Mouse (Mus musculus): ENCODE data around the gene Hoxd13.

Hoxd13 gene

GRCm38 (mm10) chr2:74708676-74709075 is 40.6 kb downstream of the Hoxd13 start:
- DNase-seq (ENCODE audit: low spot score): no peak

GRCm38 (mm10) chr2:74709465-74710419 is 41.6 kb downstream of the Hoxd13 start:
- DNase-seq (ENCODE audit: low spot score): no peak

- no peak for DNase-seq (ENCODE audit: low spot score)
Measured at GRCm38 (mm10) chr2:74710929-74711543, 42.9 kb downstream of the Hoxd13 start.

DNA sequence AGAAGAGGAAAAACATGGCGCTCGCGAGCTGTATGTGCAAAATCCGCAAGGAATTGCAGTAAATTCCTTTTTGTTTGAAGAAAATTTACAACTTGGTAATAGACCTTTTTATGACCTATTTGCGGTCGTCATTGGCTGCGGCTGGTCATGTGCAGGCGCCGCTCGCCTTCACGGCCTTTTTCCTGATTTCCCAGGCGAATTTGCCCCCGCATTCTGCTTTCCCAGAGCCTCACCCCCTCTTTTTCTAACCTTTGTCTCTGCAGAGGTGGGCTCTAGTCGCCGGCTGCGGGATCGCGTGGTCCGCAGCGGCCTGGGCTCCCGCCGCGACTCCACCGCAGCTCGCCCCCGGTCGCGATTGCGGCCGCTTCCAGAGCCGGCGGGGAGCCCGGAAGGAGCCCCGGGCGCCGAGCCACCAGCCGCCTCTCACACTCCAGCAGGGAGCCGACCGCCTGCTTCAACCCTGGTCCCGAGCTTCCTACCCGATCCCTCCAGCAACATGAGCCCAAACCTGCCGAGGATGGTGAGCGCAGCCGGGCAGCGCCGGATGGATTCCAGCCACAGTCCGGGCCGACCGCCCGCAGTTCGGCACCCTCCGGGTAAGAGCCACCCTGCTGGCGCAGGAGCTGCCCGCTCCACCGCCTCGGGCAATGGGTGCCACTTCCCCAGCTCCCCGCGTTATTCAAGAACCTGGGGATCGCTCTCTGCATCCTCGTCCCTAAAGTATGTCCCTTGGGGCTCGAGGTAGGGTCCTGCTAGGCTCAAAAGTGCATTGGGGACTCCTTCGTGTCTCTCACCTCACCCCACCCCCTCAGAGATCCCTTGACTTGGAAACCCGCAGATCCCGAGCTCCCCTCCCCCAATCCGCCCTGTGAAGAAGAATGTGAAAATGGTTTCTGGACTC is 43.9 kb downstream of the Hoxd13 start, which contains the start of the genes Hoxd3 and Hoxd4:
TSS of gene Hoxd3 (plus strand) at position 207 of the 901 bp plus-strand sequence.
TSS of gene Hoxd4 (plus strand) at position 209 of the 901 bp plus-strand sequence.
- no peak for DNase-seq (ENCODE audit: low spot score)

DNA sequence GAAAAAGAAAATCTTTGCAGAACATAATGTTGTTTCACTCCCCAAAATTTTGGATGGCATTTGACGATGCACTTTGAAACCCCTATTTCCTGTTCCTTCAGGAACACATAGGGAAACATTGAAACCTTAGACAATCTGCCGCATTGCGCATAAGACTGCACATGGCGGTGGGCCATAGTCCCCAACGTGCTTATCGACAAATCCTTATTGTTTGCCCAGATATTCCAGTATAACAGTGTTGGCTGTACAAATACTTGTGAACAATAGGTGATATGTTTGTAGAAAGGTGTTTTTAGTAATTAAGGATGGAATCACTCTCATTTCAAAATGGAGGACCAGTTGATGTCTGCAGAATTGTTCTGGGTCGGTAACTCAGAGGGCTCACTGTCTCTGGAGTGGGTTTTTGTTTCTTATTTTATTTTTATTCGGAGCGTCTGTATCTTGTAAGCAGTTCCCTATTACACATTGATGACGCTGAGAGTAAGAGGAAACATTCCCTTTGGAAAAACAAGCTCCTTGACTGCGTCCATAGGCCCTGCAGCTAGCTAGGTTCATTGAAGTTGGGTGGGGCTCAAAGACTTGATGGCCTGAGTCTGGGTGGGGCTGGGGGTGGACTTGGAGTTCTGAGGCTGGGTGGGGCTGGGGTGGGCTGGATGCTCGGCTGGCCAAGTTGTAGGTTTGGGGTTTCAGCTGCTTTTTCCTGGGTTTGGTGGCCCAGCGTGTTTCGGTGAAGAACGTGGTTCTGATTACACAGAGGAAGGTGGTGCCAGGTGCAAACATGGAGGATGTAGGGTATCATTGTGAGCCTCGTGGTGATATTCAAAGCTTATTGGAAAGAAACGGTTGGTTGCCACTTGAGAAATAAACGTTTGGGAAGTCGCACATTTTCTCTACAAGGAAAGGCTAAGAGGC is 45.4 kb downstream of the Hoxd13 start:
- DNase-seq (ENCODE audit: low spot score): no peak

DNA sequence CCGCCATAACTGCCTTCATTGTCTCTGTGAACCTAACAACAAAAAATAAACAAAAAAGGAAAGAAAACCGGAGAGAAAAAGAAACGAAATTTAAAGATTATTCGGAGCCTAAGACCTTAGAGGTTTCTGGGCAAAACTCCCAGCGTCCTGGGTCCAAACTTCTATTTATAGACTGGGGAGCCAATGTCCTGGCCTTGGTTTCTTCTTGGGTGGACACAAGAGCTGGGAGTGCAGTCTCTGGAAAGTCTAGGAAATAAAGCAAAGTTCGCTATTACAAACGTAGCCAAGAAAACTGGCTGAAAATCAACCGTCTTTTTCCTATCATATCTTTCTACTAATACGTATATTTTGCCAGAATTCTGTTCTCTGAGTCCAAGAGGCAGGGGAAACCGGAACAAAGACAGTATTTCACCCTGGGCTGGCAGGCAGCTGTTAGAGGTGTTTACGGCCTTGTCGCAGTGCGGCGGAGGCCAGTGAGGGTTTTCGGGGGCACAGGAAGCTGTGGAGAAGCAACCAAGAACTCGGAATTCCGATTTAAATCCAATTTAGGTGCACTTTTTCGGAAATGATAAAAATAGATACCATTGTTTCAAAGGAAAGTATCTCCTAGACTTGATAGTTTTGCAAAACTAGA is 46.2 kb downstream of the Hoxd13 start:
- DNase-seq (ENCODE audit: low spot score): no peak

DNA sequence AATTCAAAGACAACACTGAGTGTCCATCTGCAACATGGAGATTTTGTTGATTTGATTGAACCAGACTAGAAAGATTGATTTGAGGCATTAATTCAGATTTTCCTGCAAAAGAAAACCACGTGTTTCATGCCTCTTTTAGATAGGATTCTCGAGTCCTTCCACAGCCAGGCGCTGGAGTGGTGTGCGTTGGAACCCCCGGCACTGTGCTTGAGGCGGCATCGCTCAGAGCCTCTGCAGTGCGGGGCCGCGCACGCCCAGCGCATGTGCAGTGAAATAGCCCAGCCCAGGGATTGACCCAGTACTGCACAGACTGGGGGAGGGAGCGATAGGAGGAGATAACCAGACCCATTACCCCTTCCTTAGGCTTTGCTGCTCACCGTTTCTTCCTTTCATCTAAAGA is 46.8 kb downstream of the Hoxd13 start:
- DNase-seq (ENCODE audit: low spot score): no peak

GRCm38 (mm10) chr2:74715504-74716241 is 47.6 kb downstream of the Hoxd13 start:
- DNase-seq (ENCODE audit: low spot score): peak; percentile 86

DNA sequence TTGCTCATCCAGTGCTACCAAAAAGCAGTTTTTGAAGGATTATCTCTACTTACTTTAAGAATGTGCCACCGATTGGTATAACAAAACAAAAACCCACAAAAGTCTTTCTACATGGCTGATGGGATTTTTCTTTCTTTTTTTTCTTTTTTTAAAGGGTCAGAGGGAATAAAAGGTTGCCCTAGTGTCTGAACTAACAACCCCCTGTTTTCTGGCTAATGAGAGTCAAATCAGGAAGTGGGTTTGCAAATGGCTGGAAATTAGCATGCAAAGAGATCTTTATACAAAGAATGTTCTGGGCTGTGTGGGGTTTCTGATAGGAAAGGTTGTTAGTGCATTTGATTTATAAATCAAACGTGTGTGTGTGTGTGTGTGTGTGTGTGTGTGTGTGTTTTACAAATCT is 52.3 kb downstream of the Hoxd13 start:
- no peak for DNase-seq (ENCODE audit: low spot score)

DNA sequence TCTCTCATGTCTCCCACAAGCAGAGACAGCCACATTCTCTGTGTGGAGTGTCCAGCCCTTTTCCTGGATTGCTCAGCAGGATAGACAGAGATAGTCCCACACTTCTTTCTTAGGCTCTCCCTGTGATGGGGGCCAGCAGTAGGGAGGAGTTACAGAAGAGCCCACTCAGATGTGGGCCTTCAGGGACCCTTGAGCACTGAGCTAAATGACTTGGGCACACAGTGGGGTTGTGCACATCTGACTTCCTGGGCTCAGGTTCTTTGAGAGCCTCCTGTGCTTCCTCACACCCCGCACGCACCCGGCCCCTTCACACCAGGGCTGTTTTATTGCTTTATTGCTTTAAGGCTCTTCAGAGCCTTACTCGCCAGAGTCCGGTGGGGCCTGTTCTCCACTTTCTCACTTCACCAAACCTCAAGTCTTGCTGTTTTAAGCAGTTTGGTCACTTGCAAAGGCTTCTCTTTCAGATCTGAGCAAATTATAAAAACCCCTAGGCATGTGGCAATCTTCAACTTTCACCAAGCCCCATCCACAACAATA is 52.9 kb downstream of the Hoxd13 start:
- no peak for DNase-seq (ENCODE audit: low spot score)
